Mouse (Mus musculus) cortical plate, adult 2 months (tissue): ENCODE results near the gene Sh3glb1.

ENCODE experiments used
- CTCF ChIP-seq: fragments of 200-500 bp; IDR thresholded peaks from 2 replicates; pipeline ENCODE4 v1.5.1; 2011; ENCODE audit warnings: mild to moderate bottlenecking, control low read depth, low read length; ENCODE audit not compliant: insufficient read depth; ENCODE audit errors: extremely low read depth
- POLR2A ChIP-seq: fragments of 200-500 bp; IDR thresholded peaks from 2 replicates; pipeline ENCODE4 v1.6.1; 2011; ENCODE audit warnings: mild to moderate bottlenecking, low read length, control low read depth; ENCODE audit not compliant: insufficient read depth; ENCODE audit errors: extremely low read depth

DNA sequence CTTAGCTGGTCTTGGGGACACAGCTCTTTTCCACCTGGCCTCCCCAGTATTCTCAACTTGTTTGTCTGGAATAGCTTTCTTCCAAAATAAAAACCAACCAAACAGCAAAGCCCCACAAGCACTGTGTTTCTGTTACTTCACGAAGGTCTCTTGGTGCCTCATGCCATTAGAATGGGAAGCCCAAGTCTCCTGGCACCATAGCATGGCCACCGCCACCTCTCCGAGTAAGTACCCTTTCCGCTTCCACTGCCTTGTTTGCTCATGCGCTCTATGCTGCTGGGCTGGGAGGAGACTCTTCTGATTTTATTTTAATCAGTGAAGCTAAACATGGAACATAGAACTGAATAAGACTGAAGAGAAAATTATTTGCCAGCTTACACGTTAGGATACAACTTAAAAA lies 2.3 kb downstream of the Sh3glb1 start:
- TF ChIP-seq CTCF: no peak
- no peak for TF ChIP-seq POLR2A
